Mouse (Mus musculus): ENCODE data around the gene Galnt14.

The Galnt14 gene

DNA sequence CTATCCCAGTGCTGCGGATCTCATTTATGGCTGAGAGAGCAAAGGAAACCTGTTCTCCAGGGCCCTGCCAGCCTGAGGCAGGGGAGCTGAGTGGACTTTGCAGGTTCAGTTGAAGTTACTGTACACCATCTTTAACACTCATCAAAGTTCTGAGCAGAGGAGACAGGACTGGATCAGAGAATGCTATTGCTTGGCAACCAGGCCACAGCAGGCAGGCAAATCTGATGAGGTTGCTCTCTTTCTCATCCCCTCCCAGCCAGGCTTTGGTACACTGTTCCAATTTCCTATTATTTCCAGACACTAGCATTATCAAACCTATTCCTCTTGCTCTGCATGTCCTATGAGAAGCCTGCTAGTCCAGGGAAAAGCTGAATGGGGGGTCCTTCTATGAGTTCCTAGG lies 41.3 kb downstream of the Galnt14 start:
- no peak for DNase-seq (ENCODE audit: low spot score in 2 of 2)

DNA sequence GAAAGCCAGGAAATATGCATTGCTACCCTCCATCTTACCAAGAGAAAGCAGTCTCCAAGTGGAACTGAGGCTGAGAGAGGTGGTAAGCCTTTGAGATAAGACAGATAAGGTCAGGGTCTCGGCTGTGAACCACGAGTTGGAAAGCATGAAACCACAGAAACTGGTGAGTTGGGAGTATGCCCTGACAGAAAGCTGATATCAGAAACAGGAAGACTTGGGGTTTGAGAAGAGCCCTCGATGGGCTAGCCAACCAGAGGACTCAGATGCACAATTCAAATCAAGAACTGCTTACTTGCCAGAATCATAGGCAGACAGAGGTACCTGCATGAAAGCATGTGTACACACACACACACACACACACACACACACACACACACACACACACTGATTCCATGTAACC lies 47.0 kb downstream of the Galnt14 start:
- DNase-seq (ENCODE audit: low spot score in 2 of 2): no peak

DNA sequence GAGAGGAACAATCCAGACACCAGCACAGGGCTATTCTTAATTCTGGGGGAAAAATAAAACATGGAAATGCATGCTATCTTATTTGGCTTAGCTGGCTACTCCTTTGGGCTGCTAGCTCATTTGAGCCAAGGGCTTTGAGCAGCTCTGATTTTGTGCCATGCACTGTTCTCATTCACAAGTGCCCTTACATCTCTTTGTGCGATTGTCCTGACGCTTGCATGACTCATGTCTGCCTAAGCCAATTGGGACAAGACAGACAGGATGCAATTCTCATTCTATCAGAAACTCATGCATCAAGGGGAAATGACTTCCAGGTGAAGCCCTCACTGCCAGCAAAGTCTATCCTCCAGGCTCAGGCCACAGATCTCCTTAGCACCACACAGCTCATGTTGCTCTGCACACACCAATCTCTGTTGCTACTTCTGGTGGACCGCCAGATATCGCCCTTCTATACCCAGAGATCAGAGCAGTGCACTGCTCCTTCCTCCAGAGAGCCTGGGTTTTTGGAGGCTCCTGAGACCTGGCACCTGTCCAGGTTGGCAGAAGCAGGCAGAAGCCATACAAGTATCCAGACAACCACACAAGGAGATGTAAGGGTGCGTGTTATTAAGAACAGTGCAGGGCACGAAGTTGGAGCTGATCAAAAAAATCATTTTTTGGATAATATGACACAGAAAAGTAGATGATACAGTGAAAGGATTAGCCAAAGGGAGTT lies 51.4 kb downstream of the Galnt14 start:
- DNase-seq (ENCODE audit: low spot score in 2 of 2): no peak

- no peak for DNase-seq (ENCODE audit: low spot score in 2 of 2)
These were observed 53.9 kb downstream of the Galnt14 start for GRCm38 (mm10) chr17:73656373-73656772.

- no peak for DNase-seq (ENCODE audit: low spot score in 2 of 2)
These were observed 56.0 kb downstream of the Galnt14 start for GRCm38 (mm10) chr17:73654261-73654660.

DNA sequence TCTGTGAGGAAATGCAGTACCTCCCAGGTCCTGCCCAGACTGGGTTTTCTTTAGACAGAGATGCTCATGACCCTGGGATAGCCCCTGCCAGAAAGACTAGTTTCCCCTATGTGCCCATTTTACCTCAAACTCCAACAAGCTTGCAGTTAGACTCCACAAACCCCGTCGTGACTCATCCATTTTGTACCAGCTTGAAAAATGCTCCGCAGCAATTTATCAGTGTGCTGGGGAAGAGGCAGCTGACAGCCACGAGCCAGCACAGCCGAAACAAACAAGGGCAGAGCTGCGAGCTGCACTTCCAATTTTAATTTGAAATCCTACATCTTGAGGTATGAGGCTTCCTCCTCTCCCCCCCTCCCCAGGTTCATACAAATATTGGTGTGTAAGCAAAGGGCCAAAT lies 60.9 kb downstream of the Galnt14 start:
- DNase-seq (ENCODE audit: low spot score in 2 of 2): no peak

GRCm38 (mm10) chr17:73641676-73642075 lies 68.6 kb downstream of the Galnt14 start:
- DNase-seq (ENCODE audit: low spot score in 2 of 2): no peak

GRCm38 (mm10) chr17:73640117-73640480 lies 70.2 kb downstream of the Galnt14 start:
- no peak for DNase-seq (ENCODE audit: low spot score in 2 of 2)

DNA sequence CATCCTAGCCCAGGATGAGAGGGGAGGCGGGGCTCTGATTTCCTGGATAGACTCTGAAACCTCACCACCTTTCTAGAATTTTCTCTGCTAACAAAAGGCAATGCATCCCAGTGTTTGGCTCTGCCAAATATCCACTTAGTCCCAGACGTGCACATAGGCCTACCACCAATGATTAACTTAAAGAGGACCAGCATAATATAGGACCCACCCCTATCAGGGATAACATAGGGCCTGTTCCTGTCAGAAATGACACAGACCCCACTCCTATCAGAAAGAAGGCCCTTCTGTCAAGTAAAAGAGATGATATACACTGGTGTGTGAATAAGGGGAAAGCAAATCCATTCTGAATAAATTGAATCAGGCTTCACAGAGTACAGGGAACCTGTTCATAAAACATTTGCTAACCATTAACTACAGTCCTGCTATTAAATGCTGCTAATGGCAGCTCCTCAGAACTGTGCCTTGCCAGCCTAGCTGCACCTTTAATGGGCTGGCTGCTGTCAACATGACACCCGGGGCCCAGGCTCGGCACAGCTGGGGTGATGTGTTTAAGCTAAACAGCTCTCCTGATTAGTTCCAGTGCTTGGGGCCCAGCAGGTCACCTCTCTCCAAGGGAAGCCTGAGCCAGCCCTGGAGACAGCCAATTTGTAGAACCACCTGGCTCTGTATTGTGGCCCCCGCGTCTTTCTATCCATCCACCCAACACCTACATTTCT lies 70.7 kb downstream of the Galnt14 start:
- no peak for DNase-seq (ENCODE audit: low spot score in 2 of 2)

- no peak for DNase-seq (ENCODE audit: low spot score in 2 of 2)
These were observed 73.3 kb downstream of the Galnt14 start for GRCm38 (mm10) chr17:73636988-73637387.

DNA sequence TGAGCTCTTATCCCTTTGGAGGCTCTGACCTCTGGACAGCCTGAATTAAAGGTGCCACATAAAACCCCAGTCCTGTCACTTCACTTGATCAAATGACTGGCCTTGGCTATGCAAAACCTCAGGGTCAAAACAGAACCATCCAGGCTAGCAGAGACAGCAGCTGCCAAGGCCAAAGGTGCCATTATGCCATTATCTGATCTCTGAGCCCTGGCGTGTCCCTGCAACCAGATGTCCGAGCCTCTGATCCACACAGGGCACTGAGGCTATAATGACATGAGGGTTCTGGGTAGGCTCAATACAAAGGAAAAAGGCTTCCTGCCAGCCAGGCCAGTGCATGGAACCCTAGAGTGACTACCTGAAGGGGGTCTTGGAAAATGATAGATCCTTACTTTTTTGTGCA lies 75.4 kb downstream of the Galnt14 start:
- DNase-seq (ENCODE audit: low spot score in 2 of 2): no peak

DNA sequence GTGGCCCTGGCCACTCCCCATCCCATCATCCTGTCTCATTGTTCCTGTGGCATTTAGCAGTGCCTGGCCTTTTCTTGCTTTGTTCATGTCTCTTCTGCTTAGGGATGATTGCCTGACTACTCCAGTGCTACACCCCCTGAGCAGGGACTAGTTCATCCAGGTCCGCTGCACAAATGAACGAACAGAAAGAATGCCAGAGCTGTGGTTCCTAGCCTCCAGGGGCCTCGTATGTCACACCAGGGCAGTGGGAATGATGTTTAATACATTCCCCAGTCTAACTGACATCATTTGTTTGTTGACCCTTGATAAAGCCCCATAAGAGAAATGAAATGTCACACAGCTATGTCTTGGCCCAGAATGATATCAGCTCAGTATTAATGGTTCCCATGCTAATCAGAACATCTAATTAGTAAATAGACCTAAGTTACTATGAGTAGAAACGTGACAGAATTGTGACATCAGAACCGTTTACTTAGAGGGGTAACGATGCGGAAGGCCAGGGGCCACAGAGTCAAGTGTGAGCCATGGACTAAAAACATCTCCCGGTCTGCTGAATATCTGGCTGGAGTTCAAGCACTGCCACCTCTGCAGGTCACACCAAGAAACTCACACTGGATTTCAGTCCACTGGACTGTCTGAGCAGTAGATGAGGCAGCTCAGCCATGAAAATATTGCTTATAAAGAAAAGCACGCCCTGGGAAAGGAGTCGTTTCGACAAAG lies 76.1 kb downstream of the Galnt14 start:
- no peak for DNase-seq (ENCODE audit: low spot score in 2 of 2)

GRCm38 (mm10) chr17:73628263-73628914 lies 81.9 kb downstream of the Galnt14 start:
- DNase-seq (ENCODE audit: low spot score in 2 of 2): no peak

DNA sequence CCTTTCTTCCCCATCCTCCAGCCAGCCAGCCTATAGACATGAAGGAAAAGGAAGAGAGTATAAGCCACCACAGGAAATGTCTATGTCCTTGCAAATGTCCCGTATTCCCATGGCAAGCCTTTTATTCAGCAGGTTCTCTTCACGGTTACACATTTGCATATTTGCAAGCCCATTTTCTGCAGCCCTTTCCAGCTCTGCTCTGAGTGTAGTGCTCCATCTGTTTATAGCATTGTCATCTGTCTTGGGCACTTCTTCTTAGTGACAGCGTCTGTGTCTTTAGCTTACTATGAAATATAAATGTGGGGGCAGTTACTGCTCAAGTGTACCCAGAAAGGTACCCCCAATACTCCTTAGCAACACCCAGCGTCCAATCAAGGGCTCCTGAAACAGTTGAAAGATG lies 83.3 kb downstream of the Galnt14 start:
- no peak for DNase-seq (ENCODE audit: low spot score in 2 of 2)

DNA sequence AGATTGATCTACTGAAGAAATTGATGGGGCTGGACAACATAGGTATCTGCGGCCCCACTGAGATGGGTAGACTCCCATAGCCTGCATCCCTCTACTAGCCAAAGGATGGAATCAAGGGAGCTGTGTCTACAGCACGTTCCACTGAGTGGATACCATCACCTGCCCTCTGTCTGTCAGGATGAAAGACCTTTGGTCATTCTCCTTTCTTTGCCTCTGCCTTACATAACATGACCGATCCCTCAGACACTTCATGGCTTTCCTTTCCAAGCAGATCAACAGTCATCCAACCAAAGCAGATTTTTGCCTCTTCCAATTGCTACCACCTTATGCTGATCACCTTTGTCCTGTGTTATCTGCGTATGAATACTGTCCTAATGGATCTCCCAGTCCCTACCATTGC lies 90.2 kb downstream of the Galnt14 start:
- no peak for DNase-seq (ENCODE audit: low spot score in 2 of 2)

DNA sequence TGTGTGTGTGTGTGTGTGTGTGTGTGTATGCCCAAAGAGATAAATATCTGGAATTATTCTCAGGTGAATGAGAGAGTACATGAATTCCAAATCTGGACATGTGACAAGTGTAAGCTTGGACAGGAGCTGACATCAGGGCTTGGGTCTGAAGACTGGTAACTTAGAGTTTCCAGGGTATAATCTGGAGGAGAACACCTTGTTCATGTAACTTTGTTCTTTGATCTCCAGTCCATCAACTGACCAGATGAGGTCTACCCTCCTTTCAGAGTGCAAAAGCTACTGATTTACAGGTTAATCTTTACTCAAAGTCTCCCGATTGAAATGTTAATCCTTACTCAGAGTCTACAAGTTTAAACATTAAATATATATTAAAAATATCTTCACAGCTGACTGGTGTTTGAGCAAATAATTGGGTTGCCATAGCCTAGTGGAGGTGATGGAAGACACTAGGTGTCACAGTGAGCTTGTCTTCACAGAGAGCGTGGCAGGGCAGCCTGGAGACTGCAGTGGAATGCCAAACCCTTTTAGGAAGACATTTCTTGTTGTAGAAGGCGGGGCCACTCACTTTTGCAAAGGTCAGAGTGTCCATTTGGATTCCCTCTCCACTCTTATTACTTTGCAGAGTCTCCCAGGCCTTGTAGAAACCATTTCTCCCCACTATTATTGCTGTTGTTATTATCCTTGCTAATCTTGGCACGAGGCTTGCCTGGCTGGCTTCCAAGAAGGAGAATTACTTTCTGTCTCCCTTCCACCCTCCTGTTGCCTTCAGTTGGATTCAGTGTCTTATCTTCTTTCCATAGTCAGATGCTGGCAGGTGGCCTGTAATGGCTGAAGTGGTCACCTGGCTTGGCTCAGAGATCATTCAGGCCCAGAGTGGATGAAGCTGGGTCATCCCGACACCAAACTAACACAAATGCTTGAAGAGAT lies 107.4 kb downstream of the Galnt14 start:
- DNase-seq (ENCODE audit: low spot score in 2 of 2): no peak

DNA sequence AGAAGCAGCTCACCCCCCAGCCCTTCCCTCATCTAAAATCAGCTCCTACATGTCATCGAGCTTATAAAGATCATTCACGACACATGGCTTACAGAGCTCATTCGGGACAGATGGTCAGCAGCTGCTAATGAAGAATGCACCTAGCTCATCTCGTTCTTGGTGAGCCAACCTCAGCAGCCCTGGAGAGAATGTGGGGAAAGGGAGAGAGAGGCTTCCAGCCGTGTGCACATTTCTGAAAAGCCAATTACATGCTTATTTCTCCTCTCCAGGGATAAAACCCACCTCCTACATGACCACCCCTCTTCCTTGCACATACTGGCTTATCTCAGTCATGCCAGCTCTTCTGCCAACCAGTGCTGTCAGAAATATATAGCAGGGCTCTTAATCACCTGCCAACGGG lies 110.3 kb downstream of the Galnt14 start:
- DNase-seq (ENCODE audit: low spot score in 2 of 2): no peak

- DNase-seq (ENCODE audit: low spot score in 2 of 2): no peak
These were observed 118.2 kb downstream of the Galnt14 start for GRCm38 (mm10) chr17:73592081-73592480.

GRCm38 (mm10) chr17:73587573-73587972 lies 122.7 kb downstream of the Galnt14 start:
- DNase-seq (ENCODE audit: low spot score in 2 of 2): no peak

DNA sequence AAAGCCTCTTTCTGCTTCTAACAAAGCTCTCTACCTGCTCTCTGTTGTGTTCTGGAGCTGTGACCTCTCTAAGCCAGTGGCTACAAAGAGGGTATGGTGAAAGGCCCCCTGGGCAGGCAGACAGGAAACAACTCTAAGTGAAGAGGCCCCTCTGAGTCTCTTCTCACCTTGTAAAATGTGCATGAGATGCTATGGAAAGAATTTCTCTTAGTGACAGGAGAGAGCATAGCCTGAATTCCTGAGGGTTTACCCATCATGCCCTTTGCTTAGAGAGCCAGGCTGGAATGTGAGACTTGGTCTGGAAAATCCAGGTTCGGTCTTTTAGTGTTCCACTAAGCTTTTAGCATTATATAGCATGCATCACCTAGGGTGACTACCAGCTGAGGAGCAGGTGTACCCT lies 136.1 kb downstream of the Galnt14 start:
- DNase-seq (ENCODE audit: low spot score in 2 of 2): no peak

DNA sequence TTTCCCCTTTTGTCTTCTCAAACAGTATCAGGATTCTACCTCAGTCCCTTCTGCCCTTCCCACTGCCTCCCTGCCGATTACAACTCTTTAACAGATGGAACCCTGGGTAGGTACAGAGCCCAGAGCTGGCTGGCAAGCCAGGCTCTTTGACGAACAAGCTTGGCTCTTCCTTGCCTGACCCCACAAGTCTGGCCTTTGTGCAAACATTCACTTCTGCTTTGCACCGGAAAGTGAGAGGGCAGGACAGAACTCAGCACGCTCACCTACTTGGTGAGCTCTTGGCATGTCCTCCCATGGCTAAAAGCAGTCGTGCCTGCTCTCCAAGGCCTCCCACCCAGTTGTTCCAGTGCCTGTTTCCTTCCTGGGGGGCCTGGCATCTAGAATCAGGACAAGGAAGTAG lies 137.4 kb downstream of the Galnt14 start:
- no peak for DNase-seq (ENCODE audit: low spot score in 2 of 2)
